Mouse (Mus musculus): ENCODE measurements around the gene Mybl2.

The Mybl2 gene

DNA sequence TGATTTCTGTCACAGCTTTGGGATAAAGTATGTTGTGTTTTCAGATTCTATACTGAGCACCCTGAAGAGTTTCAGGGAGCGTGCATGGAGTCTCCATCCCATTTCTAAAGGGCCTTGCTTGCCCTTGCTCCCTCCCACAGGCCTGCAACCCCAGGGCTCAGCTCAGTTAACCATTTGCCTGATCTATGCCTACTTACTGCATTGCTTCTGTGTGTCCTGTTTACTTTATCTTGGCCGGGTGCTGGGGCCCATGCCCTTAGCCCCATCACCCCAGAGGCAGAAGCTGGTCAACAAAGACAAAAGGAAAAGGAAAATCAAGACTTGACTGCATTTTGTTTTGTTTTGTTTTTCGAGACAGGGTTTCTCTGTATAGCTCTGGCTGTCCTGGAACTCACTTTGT is 17.1 kb downstream of the Mybl2 start:
- no peak for DNase-seq (ENCODE audit: low spot score in 2 of 2)

DNA sequence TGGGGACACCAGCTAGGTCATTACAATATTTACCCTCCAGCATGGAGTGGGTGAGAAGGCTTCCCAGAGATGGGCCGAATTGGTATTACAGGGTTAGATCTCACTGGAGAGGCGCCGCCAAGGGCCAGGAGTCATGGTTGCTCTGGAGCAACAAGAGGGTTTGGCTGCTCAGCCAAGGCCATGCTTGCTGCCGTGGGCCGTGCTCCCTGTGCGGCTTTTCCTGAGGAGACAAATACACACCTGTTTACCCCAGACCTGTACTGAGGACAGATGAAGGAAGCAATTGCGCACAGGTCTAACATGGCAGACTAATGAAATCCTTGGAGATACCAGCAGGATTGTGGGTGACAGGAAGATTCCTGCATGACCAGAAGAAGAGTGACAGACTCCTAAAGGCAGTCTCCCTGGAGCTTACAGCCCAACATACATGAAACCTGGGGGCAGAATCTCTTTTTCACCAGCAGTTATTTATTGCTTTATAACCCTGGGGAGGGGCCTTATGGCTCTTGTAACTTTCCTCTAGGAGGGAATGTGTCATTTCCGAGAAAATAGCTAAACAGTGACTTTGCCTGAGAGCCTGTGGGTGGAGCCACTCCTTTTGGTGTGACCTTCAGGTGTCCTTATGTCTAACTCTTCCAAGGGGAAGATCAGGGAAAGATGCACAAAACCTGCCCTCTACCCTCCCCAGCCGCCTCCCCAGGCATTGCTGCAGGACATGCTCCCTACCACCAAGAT is 18.7 kb downstream of the Mybl2 start:
- DNase-seq (ENCODE audit: low spot score in 2 of 2): no peak

GRCm38 (mm10) chr2:163074006-163074405 is 19.5 kb downstream of the Mybl2 start:
- peak; percentile 63 to 72 for DNase-seq (ENCODE audit: low spot score in 2 of 2)

- no peak for DNase-seq (ENCODE audit: low spot score in 2 of 2)
Measured at GRCm38 (mm10) chr2:163074808-163075207, 20.3 kb downstream of the Mybl2 start.

DNA sequence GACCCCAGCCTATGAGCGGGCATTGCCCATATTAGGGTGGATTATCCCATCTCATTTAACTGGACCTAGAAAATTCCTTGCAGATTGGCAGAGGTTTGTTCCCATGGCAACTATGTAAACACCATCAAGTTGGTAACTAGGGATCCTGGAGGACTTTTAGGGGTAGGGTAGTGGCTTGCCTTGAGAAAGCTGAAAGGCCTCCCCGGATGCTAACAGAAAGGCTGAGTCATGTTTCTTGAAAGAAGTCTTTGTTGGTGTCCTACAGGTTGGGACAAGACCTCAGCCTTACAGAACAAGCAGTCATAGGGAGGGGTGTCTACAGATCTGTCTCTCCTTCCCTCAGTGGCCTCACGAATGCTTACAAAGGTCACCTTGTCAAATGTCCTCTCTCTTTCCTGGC is 20.7 kb downstream of the Mybl2 start:
- DNase-seq (ENCODE audit: low spot score in 2 of 2): no peak

DNA sequence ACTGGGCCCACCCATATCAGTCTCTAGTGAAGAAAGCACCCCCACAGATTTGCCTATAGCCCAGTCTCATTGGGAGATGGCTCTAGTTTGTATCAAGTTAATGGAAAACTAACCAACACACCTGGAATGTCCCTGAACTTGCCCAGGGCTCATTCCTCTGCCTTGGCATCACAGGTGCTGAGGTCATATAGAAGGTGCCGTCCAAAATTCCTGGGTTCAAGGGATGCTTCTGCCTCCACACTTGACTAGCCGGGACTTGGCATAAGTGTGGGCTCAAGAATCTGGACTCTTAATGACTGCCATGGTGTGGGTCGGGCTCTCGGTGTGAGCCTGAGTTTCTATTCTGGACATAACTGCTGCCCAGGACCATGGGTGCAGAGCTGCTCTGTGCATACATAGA is 24.6 kb downstream of the Mybl2 start:
- no peak for DNase-seq (ENCODE audit: low spot score in 2 of 2)

DNA sequence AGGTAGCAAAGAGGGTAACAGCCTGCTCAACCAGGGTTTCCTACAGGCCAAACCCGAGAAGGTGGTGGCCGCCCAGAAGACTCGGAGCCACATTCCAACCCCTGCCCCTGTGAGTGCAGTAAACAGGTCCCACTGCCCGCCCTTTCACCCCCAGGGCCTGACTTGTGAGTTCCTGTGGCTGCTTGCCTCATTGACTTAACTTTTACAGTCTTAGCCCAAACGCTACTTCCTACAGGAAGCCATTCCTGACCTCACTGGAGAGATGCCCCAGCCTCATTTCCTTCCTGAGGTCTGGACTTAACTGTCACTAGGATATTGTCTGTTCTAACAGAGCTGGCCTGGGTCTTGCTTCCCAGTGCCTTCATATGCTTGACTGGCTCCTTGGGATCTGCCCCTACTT is 28.1 kb downstream of the Mybl2 start:
- DNase-seq (ENCODE audit: low spot score in 2 of 2): no peak

DNA sequence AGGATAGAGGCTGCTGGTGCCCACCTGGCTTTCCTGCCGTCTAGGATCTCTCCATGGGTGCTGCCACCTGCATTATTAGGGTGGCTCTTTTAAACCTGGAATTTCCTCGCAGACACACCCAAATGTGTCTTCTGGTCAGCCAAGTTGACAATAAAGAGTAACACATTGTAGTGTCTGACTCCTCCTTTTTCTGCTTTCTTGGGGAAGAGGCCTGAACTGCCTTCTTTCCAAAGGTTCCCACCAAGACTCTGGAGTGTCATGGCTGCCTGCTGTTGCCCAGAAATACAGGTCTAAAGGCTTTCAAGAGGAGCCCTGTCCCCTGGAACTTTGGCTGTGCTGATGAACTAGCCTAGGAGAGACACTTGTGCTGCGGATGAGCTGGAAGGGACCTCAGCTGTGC is 30.0 kb downstream of the Mybl2 start:
- no peak for DNase-seq (ENCODE audit: low spot score in 2 of 2)

GRCm38 (mm10) chr2:163085047-163085446 is 30.6 kb downstream of the Mybl2 start:
- no peak for DNase-seq (ENCODE audit: low spot score in 2 of 2)

- DNase-seq (ENCODE audit: low spot score in 2 of 2): no peak
Measured at GRCm38 (mm10) chr2:163086561-163086960, 32.1 kb downstream of the Mybl2 start.

DNA sequence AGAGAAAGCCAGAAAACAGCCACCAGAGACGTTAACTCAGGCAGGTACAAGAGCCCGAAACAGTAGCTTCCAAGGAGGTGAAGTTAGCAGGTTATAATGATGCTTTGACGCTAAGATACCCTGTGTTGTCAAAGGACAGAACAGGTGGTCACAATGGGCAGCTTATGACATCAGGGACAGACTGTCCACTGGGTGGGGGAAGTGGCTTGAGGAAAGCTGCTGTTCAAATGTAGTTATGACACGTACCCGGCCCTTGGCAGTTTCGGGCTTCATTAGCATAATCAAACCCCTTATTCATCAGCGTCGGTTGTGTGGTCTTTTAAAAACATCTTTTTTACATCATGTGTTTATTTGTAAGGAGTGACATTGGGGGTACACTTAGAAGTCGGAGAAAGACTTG is 33.2 kb downstream of the Mybl2 start, which contains the start of gene Gtsf1l:
Gene Gtsf1l (minus strand): TSS at position 128 of the 400 bp plus-strand sequence.
- no peak for DNase-seq (ENCODE audit: low spot score in 2 of 2)

DNA sequence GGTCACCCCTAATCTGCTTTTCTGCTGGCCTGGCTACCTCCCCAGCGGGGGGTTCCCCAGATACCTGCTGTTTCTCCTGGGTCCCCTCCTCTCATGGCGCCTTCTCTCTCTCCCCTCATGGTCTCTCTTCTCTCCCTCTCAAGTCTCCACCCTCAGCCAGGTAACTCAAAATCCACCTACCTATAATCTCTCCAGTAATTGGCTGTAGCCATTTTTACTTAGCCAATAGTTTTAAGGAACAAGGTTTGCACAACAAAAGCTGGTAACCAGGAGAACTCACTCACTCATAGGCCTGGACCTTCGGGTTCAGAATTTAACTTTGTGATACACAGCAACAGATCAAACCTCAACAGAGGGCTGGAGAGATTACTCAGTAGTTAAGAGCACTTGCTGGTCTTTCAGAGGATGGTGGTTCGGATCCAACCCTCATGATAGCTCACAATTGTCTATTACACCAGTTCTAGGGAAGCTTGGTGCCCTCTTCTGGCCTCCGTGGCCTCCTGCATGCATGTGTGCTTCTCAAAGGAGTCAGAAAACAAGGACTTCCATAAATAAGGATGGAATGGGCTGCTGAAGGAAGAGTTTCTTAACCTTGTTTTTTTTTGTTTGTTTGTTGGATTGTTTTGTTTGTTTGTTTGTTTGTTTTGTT is 35.1 kb downstream of the Mybl2 start:
- no peak for DNase-seq (ENCODE audit: low spot score in 2 of 2)

DNA sequence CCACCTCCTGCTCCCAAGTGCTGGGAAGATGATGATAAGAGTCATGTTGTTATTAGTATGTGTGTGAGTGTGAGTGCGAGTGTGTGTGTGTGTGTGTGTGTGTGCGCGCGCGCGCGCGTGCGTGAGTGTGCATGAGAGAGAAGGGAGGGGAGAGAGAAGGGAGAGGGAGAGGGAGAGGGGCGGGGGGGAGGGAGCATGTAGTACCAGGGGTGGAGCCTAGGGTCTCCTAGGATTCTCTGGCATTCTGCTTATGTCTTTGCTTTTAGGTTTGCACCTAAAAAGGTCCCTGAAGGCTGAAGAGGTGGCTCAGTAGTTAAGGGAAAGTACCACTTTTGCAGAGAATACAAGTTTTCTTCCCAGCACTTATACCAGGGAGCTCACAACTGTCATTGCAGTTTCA is 40.4 kb downstream of the Mybl2 start:
- no peak for DNase-seq (ENCODE audit: low spot score in 2 of 2)

DNA sequence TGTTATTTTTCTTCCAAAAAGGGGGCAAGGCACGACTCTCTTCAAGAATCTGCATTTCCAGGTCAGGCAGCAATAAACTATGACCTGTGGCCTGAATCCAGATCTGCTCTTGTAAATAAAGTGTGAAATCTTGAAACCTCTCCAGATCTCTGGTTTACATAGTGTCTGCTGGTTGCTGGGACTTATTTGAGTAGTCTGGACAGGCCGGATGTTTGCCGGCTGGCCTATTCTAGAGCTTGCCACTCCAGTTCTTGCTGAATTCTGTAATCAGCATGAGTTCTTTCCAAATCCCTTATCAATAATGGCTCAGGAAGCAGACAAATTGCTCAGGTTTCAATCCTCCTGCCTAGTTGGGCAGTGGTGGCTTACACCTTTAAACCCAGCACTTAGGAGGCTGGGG is 41.3 kb downstream of the Mybl2 start:
- DNase-seq (ENCODE audit: low spot score in 2 of 2): no peak

- no peak for DNase-seq (ENCODE audit: low spot score in 2 of 2)
Measured at GRCm38 (mm10) chr2:163099919-163100318, 45.4 kb downstream of the Mybl2 start.

GRCm38 (mm10) chr2:163100551-163100950 is 46.1 kb downstream of the Mybl2 start:
- DNase-seq (ENCODE audit: low spot score in 2 of 2): no peak

DNA sequence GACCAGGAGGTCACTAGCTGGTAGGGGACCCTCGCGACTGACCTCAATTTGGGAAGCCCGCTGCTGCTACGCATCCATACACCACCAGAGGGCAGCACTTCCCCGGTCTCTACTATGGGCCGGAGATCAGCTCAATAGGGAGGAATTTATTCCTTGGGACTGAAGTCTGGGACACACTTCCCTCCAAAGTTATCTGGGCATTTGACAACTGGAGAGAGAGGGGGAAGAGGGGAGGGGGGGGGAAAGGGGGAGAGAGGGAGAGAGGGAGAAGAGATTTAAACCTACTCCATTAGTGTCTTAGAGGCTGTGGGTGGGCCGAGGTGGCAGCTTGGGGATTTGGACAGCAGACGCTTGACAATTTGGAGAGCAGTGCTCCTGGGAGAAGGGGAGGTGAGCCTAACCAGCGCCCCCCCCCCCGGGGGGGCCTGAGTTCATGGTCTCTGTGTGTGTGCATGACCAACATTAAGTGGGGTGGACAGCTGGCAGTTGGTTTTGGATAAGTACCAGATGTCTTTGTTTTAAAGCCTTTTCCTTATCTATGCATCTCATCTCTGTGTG is 47.2 kb downstream of the Mybl2 start:
- peak; percentile 55 to 75 for DNase-seq (ENCODE audit: low spot score in 2 of 2)

DNA sequence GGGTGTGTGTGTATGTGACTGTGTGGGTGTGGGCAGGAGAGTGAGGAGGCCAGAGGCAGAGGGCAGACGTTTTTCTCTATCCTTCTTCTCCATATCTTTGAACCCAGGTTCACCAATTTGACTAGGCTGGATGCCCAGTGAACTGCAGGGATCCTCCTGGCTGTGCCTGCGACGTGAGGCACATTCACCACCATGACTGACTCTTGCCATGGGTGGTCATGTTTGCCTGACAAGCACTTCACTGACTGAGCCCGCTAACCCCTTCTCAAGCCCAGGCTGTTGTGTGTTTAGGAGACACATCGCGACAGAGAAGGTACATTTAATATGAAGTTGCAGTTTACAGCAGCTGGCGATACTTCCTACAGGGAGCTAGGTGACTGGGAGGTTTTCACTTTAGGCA is 47.7 kb downstream of the Mybl2 start:
- no peak for DNase-seq (ENCODE audit: low spot score in 2 of 2)

DNA sequence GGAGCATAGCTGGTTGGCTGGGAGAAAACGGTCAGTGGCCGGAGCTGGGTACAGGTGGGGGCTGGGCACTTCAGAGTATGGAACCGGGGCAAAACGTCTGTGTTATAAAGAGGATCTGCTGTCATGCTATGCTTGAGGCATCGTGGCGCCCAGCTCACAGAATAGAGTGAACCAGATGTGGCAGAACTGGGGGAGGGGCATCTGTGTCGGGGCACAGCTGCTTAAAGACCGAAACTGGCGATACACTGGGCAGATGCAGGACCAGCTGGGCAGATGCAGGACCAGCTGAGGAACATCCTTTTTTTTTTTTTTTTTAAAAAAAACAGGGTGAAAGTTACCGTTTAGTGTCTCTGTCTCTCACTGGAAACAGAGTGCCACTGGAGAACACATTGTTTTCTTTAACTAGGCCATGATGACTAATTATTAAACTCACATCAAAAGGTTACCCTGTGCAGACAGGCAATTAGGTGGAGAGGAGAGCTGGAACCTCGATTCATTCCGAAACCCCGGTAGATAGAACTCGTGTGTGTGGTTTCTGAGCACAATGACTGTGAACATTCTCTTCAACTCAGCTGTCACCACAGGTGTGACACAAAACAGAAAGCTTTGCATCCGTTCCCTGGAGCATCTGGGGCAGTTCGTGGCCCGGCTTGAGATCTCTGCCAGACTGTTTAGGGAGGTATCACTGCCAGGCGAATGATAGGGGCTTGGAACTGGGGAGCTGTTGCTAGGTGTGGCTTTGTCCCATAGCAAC is 48.6 kb downstream of the Mybl2 start:
- DNase-seq (ENCODE audit: low spot score in 2 of 2): no peak

GRCm38 (mm10) chr2:163104086-163104770 is 49.7 kb downstream of the Mybl2 start:
- no peak for DNase-seq (ENCODE audit: low spot score in 2 of 2)

GRCm38 (mm10) chr2:163108385-163108784 is 53.9 kb downstream of the Mybl2 start:
- DNase-seq (ENCODE audit: low spot score in 2 of 2): no peak

- DNase-seq (ENCODE audit: low spot score in 2 of 2): no peak
Measured at GRCm38 (mm10) chr2:163110706-163111105, 56.2 kb downstream of the Mybl2 start.
